Mouse (Mus musculus) forebrain, embryonic 10.5 days (tissue): ENCODE measurements around the gene Psors1c2. TPM values are rescaled to one million over a fixed set of nuclear protein-coding genes. Genes with fewer than 3 reads are reported as not detected.
"Not testable (repeated sequence)": the region's sequence is repeated elsewhere in the genome, so short reads cannot be mapped to it uniquely, and the experiment has no call there.

Source experiments
- DNase-seq: peaks from one replicate; pipeline ENCODE4 v3.0.0-alpha.2; 2017; ENCODE audit warnings: low spot score; ENCODE audit errors: extremely low spot score
- H3K27ac ChIP-seq: fragments of 300-500 bp; sonication (generic); 2 replicates; pipeline ENCODE4 v1.5.1; 2016; ENCODE audit warnings: mild to moderate bottlenecking
- H3K27me3 ChIP-seq: fragments of 300-500 bp; sonication (generic); 2 replicates; pipeline ENCODE4 v1.6.1; 2016; ENCODE audit warnings: mild to moderate bottlenecking; ENCODE audit not compliant: poor library complexity, severe bottlenecking
- H3K36me3 ChIP-seq: fragments of 300-500 bp; sonication (generic); replicated peaks from 2 replicates; pipeline ENCODE4 v1.6.1; 2016; ENCODE audit warnings: mild to moderate bottlenecking, moderate library complexity
- H3K4me1 ChIP-seq: fragments of 300-500 bp; sonication (generic); 2 replicates; pipeline ENCODE4 v1.6.1; 2016
- H3K4me3 ChIP-seq: fragments of 300-500 bp; sonication (generic); 2 replicates; pipeline ENCODE4 v1.5.1; 2016; ENCODE audit warnings: mild to moderate bottlenecking, moderate library complexity
- H3K9me3 ChIP-seq: fragments of 300-500 bp; sonication (generic); 2 replicates; pipeline ENCODE4 v1.6.1; 2016; ENCODE audit warnings: mild to moderate bottlenecking, moderate library complexity
- WGBS: fragments of 180-500 bp; shearing (Covaris S2); methylation state at CpG from one replicate; pipeline ENCODE4 v1.1.7; 2016; 5-methylcytosine and 5-hydroxymethylcytosine counted together
- polyA plus RNA-seq: library from polyadenylated mRNA; unstranded; fragments of >200 nt; fragmentation: Nextera tagmentation; extraction: Ambion mirVana; gene quantifications from 2 replicates; pipeline ENCODE4 v1.2.1, GENCODE M21; 2016

The Psors1c2 gene
- polyA plus RNA-seq, 1 experiment from 2014 or later, result 2.2 TPM

- Histone ChIP-seq H3K4me1 (peaks cover 29% of the 10 kb centered on the region), H3K9me3 (0 out of 2 replicates have a peak, but pooled peaks cover 3% of the 10 kb centered on the region), H3K27ac (no peak overlapping the region), H3K4me3 (no peak overlapping the region), H3K36me3 (peaks cover 6% of the 10 kb centered on the region), H3K27me3 (peaks cover 68% of the 10 kb centered on the region)
- 17% methylated on average over 13 of the region's 13 CpGs for WGBS
- DNase-seq, result no peak
Observed at GRCm38 (mm10) chr17:35507556-35508260, 25.3 kb upstream of the Psors1c2 start.

- H3K36me3 ChIP-seq, result peaks cover 12% of the 10 kb centered on the region
- H3K4me3 ChIP-seq, H3K27ac ChIP-seq, DNase-seq, H3K9me3 ChIP-seq: not testable (repeated sequence)
- H3K4me1 ChIP-seq, result peaks cover 28% of the 10 kb centered on the region
- 54% methylated on average over 5 of the region's 5 CpGs for WGBS
- peaks cover 63% of the 10 kb centered on the region for H3K27me3 ChIP-seq
Observed at GRCm38 (mm10) chr17:35508279-35508678, 24.7 kb upstream of the Psors1c2 start.

GRCm38 (mm10) chr17:35509284-35509683 lies 23.7 kb upstream of the Psors1c2 start:
- H3K27ac ChIP-seq, result no peak overlapping the region
- H3K4me1 ChIP-seq, result peaks cover 24% of the 10 kb centered on the region
- peaks cover 53% of the 10 kb centered on the region for H3K27me3 ChIP-seq
- peak; percentile 39 for DNase-seq
- H3K4me3 ChIP-seq, result no peak overlapping the region
- peaks cover 17% of the 10 kb centered on the region for H3K36me3 ChIP-seq
- WGBS, result 35% methylated on average over 8 of the region's 8 CpGs
- 0 out of 2 replicates have a peak, but pooled peaks cover 3% of the 10 kb centered on the region for H3K9me3 ChIP-seq

GRCm38 (mm10) chr17:35512916-35513626 lies 19.9 kb upstream of the Psors1c2 start:
- Histone ChIP-seq H3K27me3 (peaks cover 25% of the 10 kb centered on the region), H3K4me3 (no peak overlapping the region), H3K4me1 (peaks cover 39% of the 10 kb centered on the region), H3K9me3 (no peaks in the 10 kb centered on the region), H3K27ac (no peak overlapping the region), H3K36me3 (peaks cover 22% of the 10 kb centered on the region)
- WGBS, result 89% methylated on average over 7 of the region's 7 CpGs
- no peak for DNase-seq

- 10% methylated on average over 2 of the region's 2 CpGs for WGBS
- no peaks in the 10 kb centered on the region for H3K9me3 ChIP-seq
- H3K36me3 ChIP-seq, result peaks cover 22% of the 10 kb centered on the region
- peak; percentile 84 for DNase-seq
- H3K27me3 ChIP-seq, result peaks cover 17% of the 10 kb centered on the region
- peak overlapping the region; percentile 70; the same call in 1 of the 2 replicates for H3K4me3 ChIP-seq
- peaks cover 45% of the 10 kb centered on the region for H3K4me1 ChIP-seq
- peak overlapping the region; percentile 32; the same call in 1 of the 2 replicates for H3K27ac ChIP-seq
Observed at GRCm38 (mm10) chr17:35513886-35514285, 19.1 kb upstream of the Psors1c2 start.

GRCm38 (mm10) chr17:35514756-35515155 lies 18.2 kb upstream of the Psors1c2 start:
- Histone ChIP-seq H3K27me3 (peaks cover 9% of the 10 kb centered on the region), H3K36me3 (peaks cover 23% of the 10 kb centered on the region), H3K4me1 (peaks cover 38% of the 10 kb centered on the region), H3K27ac (peak overlapping the region; percentile 32; the same call in 1 of the 2 replicates), H3K4me3 (peak overlapping the region; percentile 70), H3K9me3 (no peaks in the 10 kb centered on the region)
- 68% methylated on average over 6 of the region's 6 CpGs for WGBS
- no peak for DNase-seq

GRCm38 (mm10) chr17:35515911-35516640 lies 16.9 kb upstream of the Psors1c2 start:
- Histone ChIP-seq H3K27me3 (peaks cover 9% of the 10 kb centered on the region), H3K27ac (peak overlapping the region; percentile 88), H3K36me3 (peaks cover 30% of the 10 kb centered on the region), H3K4me3 (peak overlapping the region; percentile 70), H3K4me1 (peaks cover 38% of the 10 kb centered on the region), H3K9me3 (no peaks in the 10 kb centered on the region)
- peak; percentile 44 for DNase-seq
- WGBS, result 8% methylated on average over 25 of the region's 25 CpGs

GRCm38 (mm10) chr17:35516652-35517500 lies 16.1 kb upstream of the Psors1c2 start, which contains the start of the genes Tcf19 and Cchcr1:
Tcf19 (minus strand) TSS chr17:35516824.
Cchcr1 (plus strand) TSS chr17:35517100.
- Histone ChIP-seq H3K27ac (peak within 1 kb of the TSS; percentile 88), H3K27me3 (peaks cover 9% of the 10 kb centered on the region), H3K36me3 (peaks cover 37% of the 10 kb centered on the region), H3K4me1 (peaks cover 38% of the 10 kb centered on the region), H3K9me3 (no peaks in the 10 kb centered on the region), H3K4me3 (peak within 1 kb of the TSS; percentile 70)
- DNase-seq, result peak; percentile 99
- whole genome bisulfite sequencing, result under 1% methylated on average over 67 of the region's 67 CpGs

- no peak for DNase-seq
- Histone ChIP-seq H3K9me3 (no peaks in the 10 kb centered on the region), H3K27ac (peak overlapping the region; percentile 88), H3K4me1 (peaks cover 38% of the 10 kb centered on the region), H3K36me3 (peaks cover 38% of the 10 kb centered on the region), H3K4me3 (peak overlapping the region; percentile 70), H3K27me3 (peaks cover 9% of the 10 kb centered on the region)
- WGBS, result 12% methylated on average over 12 of the region's 12 CpGs
Observed at GRCm38 (mm10) chr17:35517526-35517925, 15.5 kb upstream of the Psors1c2 start.

- Histone ChIP-seq H3K4me3 (no peak overlapping the region), H3K27ac (no peak overlapping the region), H3K9me3 (no peaks in the 10 kb centered on the region), H3K27me3 (no peaks in the 10 kb centered on the region), H3K4me1 (no peaks in the 10 kb centered on the region), H3K36me3 (peaks cover 85% of the 10 kb centered on the region)
- WGBS, result 90% methylated on average over 9 of the region's 9 CpGs
- no peak for DNase-seq
Observed at GRCm38 (mm10) chr17:35524354-35524753, 8.6 kb upstream of the Psors1c2 start.

GRCm38 (mm10) chr17:35526644-35527043 lies 6.4 kb upstream of the Psors1c2 start:
- 85% methylated on average over 8 of the region's 8 CpGs for WGBS
- Histone ChIP-seq H3K27ac (no peak overlapping the region), H3K9me3 (no peaks in the 10 kb centered on the region)

GRCm38 (mm10) chr17:35532360-35532759 lies 641 bp upstream of the Psors1c2 start:
- no peak for DNase-seq
- H3K4me3 ChIP-seq, result no peak overlapping the region
- WGBS, result 17% methylated on average over 3 of the region's 3 CpGs

More at GRCm38 (mm10) chr17:35526644-35527043, 6.4 kb upstream of the Psors1c2 start:
- H3K4me1 ChIP-seq, result 0 out of 2 replicates have a peak, but pooled peaks cover 5% of the 10 kb centered on the region
- no peak overlapping the region for H3K4me3 ChIP-seq
- DNase-seq, result no peak
- H3K27me3 ChIP-seq, result no peaks in the 10 kb centered on the region
- H3K36me3 ChIP-seq, result peaks cover 93% of the 10 kb centered on the region

More at GRCm38 (mm10) chr17:35532360-35532759, 641 bp upstream of the Psors1c2 start:
- Histone ChIP-seq H3K9me3 (no peaks in the 10 kb centered on the region), H3K36me3 (peaks cover 42% of the 10 kb centered on the region), H3K27ac (no peak overlapping the region), H3K27me3 (no peaks in the 10 kb centered on the region), H3K4me1 (peaks cover 15% of the 10 kb centered on the region)
